Comparison of ENCODE assay signal across 19 mouse cellular contexts in the genomic region with DNA sequence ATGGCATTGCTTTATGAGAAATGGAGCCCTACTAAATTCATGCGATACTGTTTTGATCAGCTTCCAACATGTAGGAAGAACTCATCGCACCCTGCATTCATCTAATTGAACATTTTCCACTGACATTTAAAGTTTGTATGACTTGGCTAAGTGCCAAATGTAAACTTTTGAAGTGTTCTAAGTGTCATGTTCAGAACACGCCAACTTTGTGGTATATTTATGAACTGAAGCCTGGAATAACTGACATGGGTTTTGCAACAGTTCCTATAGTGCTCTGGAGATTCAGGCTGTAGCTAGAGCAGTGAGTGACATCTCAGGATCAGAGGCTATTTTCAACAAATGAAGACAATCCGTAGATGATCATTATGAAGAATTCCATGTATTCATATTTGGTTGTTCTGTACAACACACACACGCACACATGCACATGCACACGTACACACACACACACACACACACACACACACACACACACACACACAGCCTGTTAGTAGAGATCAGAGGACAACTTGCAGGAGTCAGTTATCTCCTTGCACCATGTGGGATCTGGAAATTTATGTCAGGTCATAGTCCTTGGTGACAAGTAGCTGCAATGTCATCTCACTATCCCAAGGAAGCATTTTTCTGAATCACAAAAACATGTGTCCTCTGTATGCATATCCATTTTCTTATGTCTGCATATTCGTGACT.
"Had no signal": no experiment of that assay in that cellular context is flagged by ENCODE, and none has a peak within 500 bp of the region (broad histone marks: within the 10 kb centered on the region; RNA-seq: fewer than 3 reads in every experiment).

No protein-coding gene starts in this region.

- ATAC-seq: liver, embryonic 12.5 days; midbrain, embryonic 16.5 days had no signal

- H3K4me1 ChIP-seq: liver, embryonic 12.5 days; midbrain, embryonic 10.5 days; midbrain, embryonic 12.5 days; neural tube, embryonic 13.5 days; neural tube, embryonic 15.5 days had no signal

- H3K4me2 ChIP-seq: liver, embryonic 12.5 days; midbrain, embryonic 12.5 days; neural tube, embryonic 13.5 days; neural tube, embryonic 15.5 days had no signal

- H3K4me3 ChIP-seq: liver, embryonic 12.5 days; midbrain, embryonic 10.5 days; midbrain, embryonic 12.5 days; myocyte; neural tube, embryonic 13.5 days; neural tube, embryonic 15.5 days had no signal

- H3K27me3 ChIP-seq: liver, embryonic 12.5 days; midbrain, embryonic 12.5 days; neural tube, embryonic 13.5 days; neural tube, embryonic 15.5 days had no signal

- H3K27ac ChIP-seq: liver, embryonic 12.5 days; liver, embryonic 14.5 days; midbrain, embryonic 10.5 days; midbrain, embryonic 12.5 days; neural tube, embryonic 13.5 days; neural tube, embryonic 15.5 days had no signal

- DNase-seq: lung, postnatal 14 days; lung, postnatal 4 days; midbrain, embryonic 14.5 days; retina, postnatal 1 day; right cerebral cortex, adult 18-20 months; right cerebral cortex, postnatal 25 days; right cerebral cortex, postnatal 4 days; spleen, adult 18-20 months; thymus, adult 18-20 months; thymus, postnatal 14 days; thymus, postnatal 36 days had no signal

- H3K36me3 ChIP-seq: liver, embryonic 12.5 days; midbrain, embryonic 10.5 days; midbrain, embryonic 12.5 days; neural tube, embryonic 13.5 days; neural tube, embryonic 15.5 days had no signal

- H3K9ac ChIP-seq: liver, embryonic 12.5 days; liver, embryonic 14.5 days; midbrain, embryonic 12.5 days; neural tube, embryonic 13.5 days; neural tube, embryonic 15.5 days had no signal

- H3K9me3 ChIP-seq: liver, embryonic 12.5 days; midbrain, embryonic 10.5 days; midbrain, embryonic 12.5 days; neural tube, embryonic 13.5 days; neural tube, embryonic 15.5 days had no signal
